In genomic region chr1:87245929-87246815, GRCm38 (mm10) we compare ENCODE assay signal across 8 mouse cellular contexts. TPM values are rescaled to one million over a fixed set of nuclear protein-coding genes. Genes with fewer than 3 reads are reported as not detected.
DNase-seq lines count a peak whose midpoint lies in the region; ATAC-seq and TF ChIP-seq lines count a peak whose summit lies in the region.

No protein-coding gene starts in this region.

- TF ChIP-seq POLR2A in cortical plate, adult 2 months (IDR thresholded peaks at IDR 0.05; ENCODE audit: extremely low read depth, insufficient read depth, low read length), result no peak

- DNase-seq in gastrocnemius, postnatal 10 days, result peak; percentile 84
- peak; percentile 36 to 79 for DNase-seq in left cerebral cortex, adult 9 months (ENCODE audit: low spot score in 2 of 2)
- DNase-seq in right cerebral cortex, postnatal 25 days, result peak; percentile 76
- peak; percentile 59 to 83 for DNase-seq in urinary bladder, postnatal 4 days (ENCODE audit: low spot score in 2 of 2)

- H3K4me3 ChIP-seq in cortical plate, adult 2 months (ENCODE audit: insufficient read depth, low read length), result 0 out of 2 replicates have a peak overlapping the region, but pooled peaks have one; percentile 1

- no peak overlapping the region for H3K27ac ChIP-seq in cortical plate, adult 2 months (ENCODE audit: insufficient read depth, low read length)

- ATAC-seq in activated CD4-positive, CD25-positive, alpha-beta regulatory T cell, adult 4 months, result peak; percentile 46
- ATAC-seq in inflammation-experienced regulatory T-cells, adult 6 months, result peak; percentile 67
- ATAC-seq in megakaryocyte progenitor cell, adult 5-6 weeks (replicated peaks; ENCODE audit: poor library complexity), result peak; percentile 97

- TF ChIP-seq CTCF in cortical plate, adult 2 months (IDR thresholded peaks at IDR 0.05; ENCODE audit: extremely low read depth, insufficient read depth, low read length), result peak; percentile 90

- H3K4me1 ChIP-seq in cortical plate, adult 2 months (ENCODE audit: control insufficient read depth, insufficient read depth, low read length), result no peaks in the 10 kb centered on the region

RNA-seq across cellular contexts. Expression of gene Efhd1, which starts 18.0 kb away (rescaled TPM):
- polyA plus RNA-seq in activated CD4-positive, CD25-positive, alpha-beta regulatory T cell, adult 4 months (2017; shearing (Covaris generic)), result not detected
- polyA plus RNA-seq in cortical plate, adult 2 months (2012; rRNA removed), result 30.0 and 36.5 TPM in 2 replicates
- 10 to 100 TPM; 14.8 to 16.2 TPM for total RNA-seq in gastrocnemius, postnatal 10 days (2021)
- polyA plus RNA-seq in inflammation-experienced regulatory T-cells, adult 6 months (2017; shearing (Covaris generic)), result not detected
- total RNA-seq in megakaryocyte progenitor cell, adult 5-6 weeks (2015), result not detected in 2 replicates
- total RNA-seq in megakaryocyte progenitor cell, adult 5-6 weeks (2017), result not detected in 2 replicates

RNA-seq across cellular contexts. Expression of gene Eif4e2, which starts 32.5 kb away (rescaled TPM):
- 100 to 1,000 TPM; 128 to 155 TPM for polyA plus RNA-seq in activated CD4-positive, CD25-positive, alpha-beta regulatory T cell, adult 4 months (2017; shearing (Covaris generic))
- 53.7 and 55.6 TPM in 2 replicates for polyA plus RNA-seq in cortical plate, adult 2 months (2012; rRNA removed)
- 10 to 100 TPM; 66.3 to 70.8 TPM for total RNA-seq in gastrocnemius, postnatal 10 days (2021)
- 100 to 1,000 TPM in 2 of 3 experiments, 10 to 100 TPM in 1; 95.8 to 185 (median 116) TPM for polyA plus RNA-seq in inflammation-experienced regulatory T-cells, adult 6 months (2017; shearing (Covaris generic))
- total RNA-seq in megakaryocyte progenitor cell, adult 5-6 weeks (2015), result 79.1 and 84.7 TPM in 2 replicates
- 160 and 176 TPM in 2 replicates for total RNA-seq in megakaryocyte progenitor cell, adult 5-6 weeks (2017)

RNA-seq across cellular contexts. Expression of gene Chrng, which starts 41.7 kb away (rescaled TPM):
- not detected for polyA plus RNA-seq in activated CD4-positive, CD25-positive, alpha-beta regulatory T cell, adult 4 months (2017; shearing (Covaris generic))
- polyA plus RNA-seq in cortical plate, adult 2 months (2012; rRNA removed), result not detected in 2 replicates
- 1 to 10 TPM; 3.0 to 3.5 TPM for total RNA-seq in gastrocnemius, postnatal 10 days (2021)
- under 1 TPM in 1 of 3 experiments, not detected in 2; 0.39 TPM for polyA plus RNA-seq in inflammation-experienced regulatory T-cells, adult 6 months (2017; shearing (Covaris generic))
- not detected in 2 replicates for total RNA-seq in megakaryocyte progenitor cell, adult 5-6 weeks (2015)
- total RNA-seq in megakaryocyte progenitor cell, adult 5-6 weeks (2017), result not detected in 2 replicates

RNA-seq across cellular contexts. Expression of gene Chrnd, which starts 55.8 kb away (rescaled TPM):
- polyA plus RNA-seq in activated CD4-positive, CD25-positive, alpha-beta regulatory T cell, adult 4 months (2017; shearing (Covaris generic)), result not detected
- polyA plus RNA-seq in cortical plate, adult 2 months (2012; rRNA removed), result not detected in 2 replicates
- total RNA-seq in gastrocnemius, postnatal 10 days (2021), result 1 to 10 TPM; 8.0 to 8.2 TPM
- not detected for polyA plus RNA-seq in inflammation-experienced regulatory T-cells, adult 6 months (2017; shearing (Covaris generic))
- total RNA-seq in megakaryocyte progenitor cell, adult 5-6 weeks (2015), result not detected in 2 replicates
- not detected in 2 replicates for total RNA-seq in megakaryocyte progenitor cell, adult 5-6 weeks (2017)

Comparison
In these comparisons a context has a peak if more than half of its experiments do, and no peak if none do; other contexts are left out.
1. ATAC-seq: peak in every context shown above with its lines; median percentile 97 in megakaryocyte progenitor cell, adult 5-6 weeks; 67 in inflammation-experienced regulatory T-cells, adult 6 months; 46 in activated CD4-positive, CD25-positive, alpha-beta regulatory T cell, adult 4 months.
2. RNA of gene Efhd1, which starts 18.0 kb away (polyA plus RNA-seq): 30.0 to 36.5 TPM in cortical plate, adult 2 months; not detected in inflammation-experienced regulatory T-cells, adult 6 months and not detected in activated CD4-positive, CD25-positive, alpha-beta regulatory T cell, adult 4 months; every median in the first group is over 10 times any median in the second.
3. Peak in every context shown above with its lines, with median percentiles within 50 percentile points of each other: DNase-seq.